Mouse (Mus musculus) limb, embryonic 11.5 days (tissue): Measurements from ENCODE around the gene Timm17a. TPM values are rescaled to one million over a fixed set of nuclear protein-coding genes. Genes with fewer than 3 reads are reported as not detected.

Experiments used
- ATAC-seq: fragments of 200-750 bp; cut with Nextera tagmentation; 2 replicates; pipeline ENCODE4 v1.8.0; 2017; ENCODE audit warnings: low read depth; ENCODE audit not compliant: insufficient number of reproducible peaks, low FRiP score, low TSS enrichment
- DNase-seq: peaks from one replicate; pipeline ENCODE4 v3.0.0-alpha.2; 2015; ENCODE audit warnings: low spot score
- H3K27ac ChIP-seq: fragments of 300-500 bp; sonication (generic); replicated peaks from 2 replicates; pipeline ENCODE4 v1.5.1; 2014; ENCODE audit warnings: low read depth, mild to moderate bottlenecking, low read length
- H3K27me3 ChIP-seq: fragments of 300-500 bp; sonication (generic); 2 replicates; pipeline ENCODE4 v1.6.1; 2014; ENCODE audit warnings: mild to moderate bottlenecking, low read length, mixed read lengths; ENCODE audit not compliant: control insufficient read depth, insufficient read depth
- H3K36me3 ChIP-seq: fragments of 300-500 bp; sonication (generic); 2 replicates; pipeline ENCODE4 v1.6.1; 2014; ENCODE audit warnings: mild to moderate bottlenecking, low read length, moderate library complexity, mixed read lengths; ENCODE audit not compliant: control insufficient read depth, insufficient read depth
- H3K4me1 ChIP-seq: fragments of 300-500 bp; sonication (generic); 2 replicates; pipeline ENCODE4 v1.6.1; 2014; ENCODE audit warnings: low read length, mixed read lengths; ENCODE audit not compliant: control insufficient read depth, insufficient read depth
- H3K4me2 ChIP-seq: fragments of 300-500 bp; sonication (generic); 2 replicates; pipeline ENCODE4 v1.6.1; 2014; ENCODE audit warnings: low read depth, mild to moderate bottlenecking, moderate library complexity; ENCODE audit not compliant: severe bottlenecking
- H3K4me3 ChIP-seq: fragments of 300-500 bp; sonication (generic); 2 replicates; pipeline ENCODE4 v1.5.1; 2014; ENCODE audit warnings: low read depth, low read length
- H3K9ac ChIP-seq: fragments of 300-500 bp; sonication (generic); 2 replicates; pipeline ENCODE4 v1.6.1; 2014; ENCODE audit warnings: mild to moderate bottlenecking, low read length
- H3K9me3 ChIP-seq: fragments of 300-500 bp; sonication (generic); 2 replicates; pipeline ENCODE4 v1.6.1; 2016; ENCODE audit warnings: low read length; ENCODE audit not compliant: control insufficient read depth
- WGBS: fragments of 180-500 bp; shearing (Covaris S2); extraction: QIAGEN DNeasy Blood & Tissue Kit; methylation state at CpG from one replicate; pipeline ENCODE4 v1.1.7; 2014; 5-methylcytosine and 5-hydroxymethylcytosine counted together
- polyA plus RNA-seq: library from polyadenylated mRNA; unstranded; fragments of >200 nt; fragmentation: Nextera tagmentation; extraction: Ambion mirVana; gene quantifications from 2 replicates; pipeline ENCODE4 v1.2.1, GENCODE M21; 2014

The Timm17a gene
- polyA plus RNA-seq = 188 and 189 TPM in 2 replicates

- Histone ChIP-seq H3K27me3 (no peaks in the 10 kb centered on the region), H3K27ac (peak within 1 kb of the TSS; percentile 63), H3K4me2 (peak within 1 kb of the TSS; percentile 74), H3K9me3 (no peaks in the 10 kb centered on the region), H3K36me3 (peaks cover 9% of the 10 kb centered on the region; the same call in 1 of the 2 replicates), H3K4me3 (peak within 1 kb of the TSS; percentile 96), H3K4me1 (peaks cover 7% of the 10 kb centered on the region), H3K9ac (peak within 1 kb of the TSS; percentile 98)
- ATAC-seq (peak; percentile 97), DNase-seq (peak; percentile 94)
- under 1% methylated on average over 51 of the region's 51 CpGs for WGBS
Observed at GRCm38 (mm10) chr1:135313284-135314031, at the start of gene Timm17a. Timm17a (minus strand) TSS chr1:135313778.

- H3K9me3 ChIP-seq = no peaks in the 10 kb centered on the region
- H3K4me3 ChIP-seq = no peak overlapping the region
- H3K4me1 ChIP-seq = no peaks in the 10 kb centered on the region
- H3K36me3 ChIP-seq = no peaks in the 10 kb centered on the region
- H3K27me3 ChIP-seq = no peaks in the 10 kb centered on the region
- ATAC-seq (no peak), DNase-seq (no peak)
- H3K9ac ChIP-seq = no peak overlapping the region
- no peak overlapping the region for H3K4me2 ChIP-seq
- H3K27ac ChIP-seq = no peak overlapping the region
Observed at GRCm38 (mm10) chr1:135362115-135362514, 48.5 kb upstream of the Timm17a start.

GRCm38 (mm10) chr1:135361491-135361890 lies 47.9 kb upstream of the Timm17a start:
- ATAC-seq = no peak
- H3K9ac ChIP-seq = no peak overlapping the region
- 87% methylated on average over 4 of the region's 4 CpGs for WGBS
- no peak overlapping the region for H3K4me3 ChIP-seq
- H3K4me2 ChIP-seq = no peak overlapping the region
- no peaks in the 10 kb centered on the region for H3K9me3 ChIP-seq
- H3K4me1 ChIP-seq = no peaks in the 10 kb centered on the region
- DNase-seq = no peak
- no peaks in the 10 kb centered on the region for H3K27me3 ChIP-seq
- H3K27ac ChIP-seq = no peak overlapping the region
- no peaks in the 10 kb centered on the region for H3K36me3 ChIP-seq

DNA sequence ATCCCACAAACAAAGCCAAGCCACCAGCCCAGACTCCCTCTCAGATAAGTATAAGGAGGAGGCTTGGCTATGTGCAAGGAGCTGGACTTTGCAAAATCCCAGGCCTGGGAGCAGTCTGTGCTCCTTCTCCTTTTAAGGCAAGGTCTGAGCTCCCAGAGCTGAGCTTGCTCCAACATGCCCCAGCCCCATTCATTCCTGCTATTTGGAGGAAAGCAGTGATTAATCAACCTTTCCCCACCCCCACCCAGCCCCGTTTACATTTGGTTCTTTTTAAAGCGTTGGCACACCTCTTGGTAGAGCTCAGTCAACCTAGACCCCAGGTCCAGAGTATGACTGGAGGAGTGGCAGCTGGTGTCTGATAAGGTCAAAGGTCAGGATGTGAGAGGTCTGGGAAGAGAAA lies 45.5 kb upstream of the Timm17a start:
- no peak overlapping the region for H3K9ac ChIP-seq
- no peaks in the 10 kb centered on the region for H3K36me3 ChIP-seq
- H3K9me3 ChIP-seq = no peaks in the 10 kb centered on the region
- no peak for DNase-seq
- WGBS = 13% methylated on average over 2 of the region's 2 CpGs
- no peak for ATAC-seq
- no peak overlapping the region for H3K4me3 ChIP-seq
- H3K4me1 ChIP-seq = no peaks in the 10 kb centered on the region
- H3K27me3 ChIP-seq = no peaks in the 10 kb centered on the region
- H3K27ac ChIP-seq = no peak overlapping the region
- H3K4me2 ChIP-seq = no peak overlapping the region

DNA sequence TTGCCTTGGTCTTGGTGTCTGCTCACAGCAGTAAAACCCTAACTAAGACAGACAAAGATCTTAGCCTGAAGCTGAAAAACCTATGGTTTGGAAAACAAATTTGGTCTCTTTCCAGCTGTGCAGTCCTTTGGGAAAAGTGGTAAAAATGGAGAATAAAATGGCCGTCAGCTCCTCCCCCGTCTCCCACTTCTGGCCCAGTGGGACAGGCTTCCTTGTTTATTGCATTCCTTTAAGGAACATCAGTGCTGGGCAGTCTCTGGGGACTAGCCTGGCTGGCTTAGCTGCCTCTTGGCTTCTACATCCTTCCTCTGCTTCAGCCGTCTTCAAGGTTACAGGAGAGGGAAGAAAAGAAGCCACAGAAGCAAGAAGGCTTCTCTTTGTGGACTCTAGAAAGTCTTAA lies 38.4 kb upstream of the Timm17a start:
- no peaks in the 10 kb centered on the region for H3K27me3 ChIP-seq
- no peak overlapping the region for H3K4me3 ChIP-seq
- 71% methylated on average over 3 of the region's 3 CpGs for WGBS
- no peak overlapping the region for H3K9ac ChIP-seq
- no peak overlapping the region for H3K27ac ChIP-seq
- 0 out of 2 replicates have a peak, but pooled peaks cover 2% of the 10 kb centered on the region for H3K4me1 ChIP-seq
- no peak for ATAC-seq
- no peaks in the 10 kb centered on the region for H3K36me3 ChIP-seq
- no peaks in the 10 kb centered on the region for H3K9me3 ChIP-seq
- no peak overlapping the region for H3K4me2 ChIP-seq
- DNase-seq = no peak

DNA sequence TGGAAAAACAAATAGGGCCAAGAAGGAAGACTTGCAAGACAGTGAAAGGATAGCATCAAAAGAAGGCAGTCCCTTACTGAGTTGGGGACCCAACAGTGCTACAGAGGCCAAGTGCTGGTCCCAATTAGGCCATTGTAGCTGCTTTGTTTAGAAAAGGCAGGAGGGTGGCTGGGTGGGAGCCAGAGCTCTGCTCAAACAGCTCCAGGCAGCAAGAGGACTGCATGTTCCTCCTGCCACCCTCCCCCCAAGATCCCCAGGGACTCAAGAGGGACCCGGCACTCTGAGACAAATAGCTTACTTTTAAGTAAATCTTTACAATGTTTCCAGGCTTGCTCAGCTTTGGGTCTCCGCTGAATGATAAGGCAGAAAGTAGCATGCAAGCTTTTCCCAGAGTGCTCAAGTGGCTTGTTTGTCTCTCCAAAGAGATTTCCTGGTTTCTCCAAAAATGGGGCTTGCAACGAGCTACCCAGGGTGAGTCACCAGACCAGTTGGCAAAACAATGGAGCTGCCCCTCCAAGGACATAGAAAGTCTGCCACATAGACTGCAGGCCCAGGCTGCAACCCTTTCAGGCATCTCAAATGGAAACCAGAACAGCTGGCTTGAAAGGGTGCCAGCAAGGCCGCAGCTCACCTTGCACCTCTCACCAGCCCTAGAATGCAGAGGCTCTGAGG lies 34.1 kb upstream of the Timm17a start:
- ATAC-seq = no peak
- WGBS = 64% methylated on average over 4 of the region's 4 CpGs
- no peak for DNase-seq

GRCm38 (mm10) chr1:135346891-135347290 lies 33.3 kb upstream of the Timm17a start:
- Histone ChIP-seq H3K4me1 (0 out of 2 replicates have a peak, but pooled peaks cover 2% of the 10 kb centered on the region), H3K9ac (no peak overlapping the region), H3K27ac (no peak overlapping the region), H3K4me3 (no peak overlapping the region), H3K36me3 (no peaks in the 10 kb centered on the region), H3K4me2 (no peak overlapping the region), H3K9me3 (no peaks in the 10 kb centered on the region), H3K27me3 (no peaks in the 10 kb centered on the region)
- DNase-seq (no peak), ATAC-seq (no peak)
- 67% methylated on average over 3 of the region's 3 CpGs for WGBS

More for the DNA sequence above, 34.1 kb upstream of the Timm17a start:
- Histone ChIP-seq H3K27ac (no peak overlapping the region), H3K27me3 (no peaks in the 10 kb centered on the region), H3K9ac (no peak overlapping the region), H3K36me3 (no peaks in the 10 kb centered on the region), H3K9me3 (no peaks in the 10 kb centered on the region), H3K4me3 (no peak overlapping the region), H3K4me2 (no peak overlapping the region), H3K4me1 (0 out of 2 replicates have a peak, but pooled peaks cover 2% of the 10 kb centered on the region)

GRCm38 (mm10) chr1:135344026-135344425 lies 30.4 kb upstream of the Timm17a start:
- Histone ChIP-seq H3K27ac (no peak overlapping the region), H3K4me1 (0 out of 2 replicates have a peak, but pooled peaks cover 2% of the 10 kb centered on the region), H3K4me2 (no peak overlapping the region), H3K9me3 (no peaks in the 10 kb centered on the region), H3K4me3 (no peak overlapping the region), H3K27me3 (no peaks in the 10 kb centered on the region), H3K9ac (no peak overlapping the region), H3K36me3 (no peaks in the 10 kb centered on the region)
- no peak for DNase-seq
- 49% methylated on average over 4 of the region's 4 CpGs for WGBS
- no peak for ATAC-seq
